Mouse (Mus musculus) kidney, adult 2 months (tissue): Measurements from ENCODE around the gene Olfr1195.

Source experiments
- CTCF ChIP-seq: fragments of 200-500 bp; conservative IDR thresholded peaks from 2 replicates; pipeline ENCODE4 v1.5.1; 2011; ENCODE audit warnings: low read depth, mild to moderate bottlenecking, control low read depth, low read length, moderate library complexity, mixed read lengths; ENCODE audit not compliant: insufficient read depth, insufficient read length
- POLR2A ChIP-seq: fragments of 200-500 bp; IDR thresholded peaks from one replicate; pipeline ENCODE4 v1.6.1; 2011; ENCODE audit warnings: low read depth, low read length, control low read depth

- no peak for TF ChIP-seq CTCF
- TF ChIP-seq POLR2A: no peak
Measured at GRCm38 (mm10) chr2:88732266-88732665, 43.3 kb upstream of the Olfr1195 start, which contains the start of gene Olfr1197.
